Mouse (Mus musculus): ENCODE results near the gene Mical1. TPM values are rescaled to one million over a fixed set of nuclear protein-coding genes. Genes with fewer than 3 reads are reported as not detected.

The Mical1 gene
- total and polyA plus RNA-seq, 3 experiments, result 1.3 to 15.7 TPM; not detected in 1

- DNase-seq (ENCODE audit: low read depth, low spot score), result no peak
- Histone ChIP-seq H3K79me2 (ENCODE audit: control insufficient read depth, insufficient read depth, low read length, poor library complexity) (no peaks in the 10 kb centered on the region), H3K27me3 (ENCODE audit: control insufficient read depth in 1 of 2, insufficient read depth in 2 of 2, low read length in 2 of 2) (peaks cover 0 to 1% of the 10 kb centered on the region in 2 experiments; a peak in 2 of 4 replicates), H3K9me3 (replicated peaks; ENCODE audit: insufficient read depth, low read length) (no peaks in the 10 kb centered on the region), H3K27ac (ENCODE audit: control insufficient read depth, low read depth, low read length) (no peak overlapping the region), H3K9ac (ENCODE audit: control insufficient read depth, low read depth, low read length, poor library complexity, severe bottlenecking) (no peak overlapping the region), H3K36me3 (ENCODE audit: control insufficient read depth in 1 of 2, insufficient read depth in 2 of 2, low read length in 2 of 2) (no peaks in the 10 kb centered on the region), H3K4me1 (ENCODE audit: control insufficient read depth in 1 of 2, insufficient read depth in 2 of 2, low read length in 2 of 2) (no peaks in the 10 kb centered on the region), H3K4me3 (ENCODE audit: control insufficient read depth in 1 of 2, insufficient read depth in 1 of 2, low read depth in 2 of 2, low read length in 2 of 2) (no peak overlapping the region)
- TF ChIP-seq USF1 (IDR thresholded peaks at IDR 0.05; ENCODE audit: low read depth, low read length), result no peak
- no peak for TF ChIP-seq USF2 (IDR thresholded peaks at IDR 0.05; ENCODE audit: borderline replicate concordance in 1 of 2, insufficient read depth in 1 of 2, low read depth in 1 of 2, low read length in 2 of 2)
- no peak for TF ChIP-seq MXI1 (IDR thresholded peaks at IDR 0.05; ENCODE audit: low read depth, low read length)
- TF ChIP-seq NRF1 (IDR thresholded peaks at IDR 0.05; ENCODE audit: insufficient read depth, low read depth, low read length, poor library complexity, severe bottlenecking), result no peak
- no peak for TF ChIP-seq MAFK (IDR thresholded peaks at IDR 0.05; ENCODE audit: borderline replicate concordance, low read depth, low read length)
These were observed 10.5 kb downstream of the Mical1 start for GRCm38 (mm10) chr10:41486506-41487170.

- Histone ChIP-seq H3K4me1 (ENCODE audit: control insufficient read depth in 1 of 2, insufficient read depth in 2 of 2, low read length in 2 of 2) (no peaks in the 10 kb centered on the region), H3K36me3 (ENCODE audit: control insufficient read depth in 1 of 2, insufficient read depth in 2 of 2, low read length in 2 of 2) (no peaks in the 10 kb centered on the region), H3K79me2 (ENCODE audit: control insufficient read depth, insufficient read depth, low read length, poor library complexity) (no peaks in the 10 kb centered on the region), H3K9ac (ENCODE audit: control insufficient read depth, low read depth, low read length, poor library complexity, severe bottlenecking) (no peak overlapping the region), H3K27ac (ENCODE audit: control insufficient read depth, low read depth, low read length) (no peak overlapping the region), H3K4me3 (ENCODE audit: control insufficient read depth in 1 of 2, insufficient read depth in 1 of 2, low read depth in 2 of 2, low read length in 2 of 2) (no peak overlapping the region), H3K27me3 (ENCODE audit: control insufficient read depth in 1 of 2, insufficient read depth in 2 of 2, low read length in 2 of 2) (peaks cover 0 to 2% of the 10 kb centered on the region in 2 experiments; a peak in 3 of 4 replicates), H3K9me3 (replicated peaks; ENCODE audit: insufficient read depth, low read length) (no peaks in the 10 kb centered on the region)
- DNase-seq (ENCODE audit: low read depth, low spot score), result no peak
- TF ChIP-seq POLR2A (IDR thresholded peaks at IDR 0.05; ENCODE audit: control insufficient read depth in 1 of 2, insufficient read depth in 1 of 2, low read depth in 1 of 2, low read length in 2 of 2, poor library complexity in 1 of 2) (no peak), MAFK (IDR thresholded peaks at IDR 0.05; ENCODE audit: borderline replicate concordance, low read depth, low read length) (no peak), MXI1 (IDR thresholded peaks at IDR 0.05; ENCODE audit: low read depth, low read length) (no peak), POLR2AphosphoS5 (IDR thresholded peaks at IDR 0.05; ENCODE audit: borderline replicate concordance, low read depth, low read length) (no peak), GATA1 (IDR thresholded peaks at IDR 0.05; ENCODE audit: low read depth, low read length) (no peak), JUND (IDR thresholded peaks at IDR 0.05; ENCODE audit: low read depth, low read length) (no peak), POLR2AphosphoS2 (IDR thresholded peaks at IDR 0.05; ENCODE audit: low read length) (no peak), CHD2 (IDR thresholded peaks at IDR 0.05; ENCODE audit: low read length) (no peak), ZMIZ1 (IDR thresholded peaks at IDR 0.05; ENCODE audit: low read depth, low read length) (no peak), TBP (IDR thresholded peaks at IDR 0.05; ENCODE audit: low read depth, low read length) (no peak), MAX (IDR thresholded peaks at IDR 0.05; ENCODE audit: low read length) (no peak), NELFE (IDR thresholded peaks at IDR 0.05; ENCODE audit: low read depth, low read length) (no peak), RCOR1 (IDR thresholded peaks at IDR 0.05; ENCODE audit: low read depth, low read length) (no peak), NRF1 (IDR thresholded peaks at IDR 0.05; ENCODE audit: insufficient read depth, low read depth, low read length, poor library complexity, severe bottlenecking) (no peak), KAT2A (conservative IDR thresholded peaks at IDR 0.05; ENCODE audit: low read depth, low read length) (no peak), CTCF (IDR thresholded peaks at IDR 0.05 in 2 of 3, conservative IDR thresholded peaks at IDR 0.05 in 1 of 3; ENCODE audit: control insufficient read depth in 1 of 3, insufficient read depth in 1 of 3, low read depth in 2 of 3, low read length in 3 of 3, poor library complexity in 1 of 3, severe bottlenecking in 1 of 3) (no peak), ELF1 (IDR thresholded peaks at IDR 0.05; ENCODE audit: low read depth, low read length) (no peak), E2F4 (IDR thresholded peaks at IDR 0.05; ENCODE audit: borderline replicate concordance, low read depth, low read length) (no peak), RAD21 (IDR thresholded peaks at IDR 0.05; ENCODE audit: low read depth, low read length) (no peak)
These were observed 12.8 kb downstream of the Mical1 start for GRCm38 (mm10) chr10:41488877-41489276.
